Mouse (Mus musculus): ENCODE data around the gene Flrt2. TPM values are rescaled to one million over a fixed set of nuclear protein-coding genes. Genes with fewer than 3 reads are reported as not detected.

Flrt2 gene
- polyA plus RNA-seq, 1 experiment from 2014 or later: 59.8 TPM

DNA sequence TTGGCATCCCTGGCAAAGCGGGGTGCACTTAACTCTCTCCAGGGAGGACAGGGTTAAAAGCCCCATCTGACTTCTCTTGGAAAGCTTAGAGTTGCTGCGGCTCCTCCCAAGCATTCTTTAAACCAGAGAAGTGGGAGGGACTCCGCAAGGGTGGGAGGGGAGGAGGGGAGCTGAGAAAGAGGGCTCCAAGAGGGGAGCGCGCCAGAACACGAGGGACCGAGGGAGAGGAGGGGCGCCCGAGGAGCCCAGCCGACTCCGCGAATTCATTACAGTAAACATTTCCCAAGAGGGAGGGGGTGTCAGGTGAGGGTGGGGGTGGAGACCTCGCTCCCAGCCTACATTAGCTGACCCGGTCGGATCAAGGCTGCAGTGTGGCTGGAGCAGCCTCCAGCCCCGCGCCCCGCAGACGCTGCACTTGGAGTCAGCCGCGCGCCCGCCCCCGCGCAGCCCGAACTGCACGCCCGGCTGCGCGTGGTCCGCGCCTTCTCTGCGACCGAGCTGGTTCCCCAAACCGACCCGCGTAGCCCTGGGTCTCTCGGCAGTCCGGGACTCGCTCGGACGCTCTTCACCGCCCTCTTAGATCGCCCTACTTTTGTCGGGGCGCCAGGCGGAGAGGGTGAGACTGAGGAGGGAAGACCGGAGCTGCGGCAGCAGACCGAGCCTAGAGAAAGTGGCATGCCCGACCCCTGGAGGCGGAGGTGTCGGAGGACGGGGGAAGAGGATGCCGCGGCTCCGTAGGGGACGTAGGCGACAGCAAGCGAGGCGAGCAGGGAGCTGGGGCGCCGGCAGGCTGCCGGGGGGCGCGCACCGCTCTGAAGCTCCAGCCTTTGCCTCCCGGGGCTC is 3.2 kb downstream of the Flrt2 start:
- Histone ChIP-seq H3K9me3 (no peaks in the 10 kb centered on the region), H3K4me2 (replicated peaks) (peak overlapping the region; percentile 86), H3K9ac (peak overlapping the region; percentile 98), H3K27ac (peak overlapping the region; percentile 97), H3K4me1 (peaks cover 44% of the 10 kb centered on the region), H3K27me3 (peaks cover 3% of the 10 kb centered on the region; the same call in 1 of the 2 replicates), H3K36me3 (no peaks in the 10 kb centered on the region), H3K4me3 (peak overlapping the region; percentile 85)
- peak; percentile 91 for ATAC-seq (ENCODE audit: low FRiP score, low read depth)
- WGBS: under 1% methylated on average over 62 of the region's 68 CpGs

GRCm38 (mm10) chr12:95695834-95696521 is 4.0 kb downstream of the Flrt2 start:
- Histone ChIP-seq H3K4me1 (peaks cover 46% of the 10 kb centered on the region), H3K36me3 (no peaks in the 10 kb centered on the region), H3K4me2 (replicated peaks) (peak overlapping the region; percentile 86), H3K9ac (peak overlapping the region; percentile 98), H3K9me3 (no peaks in the 10 kb centered on the region), H3K4me3 (peak overlapping the region; percentile 85), H3K27me3 (peaks cover 3% of the 10 kb centered on the region; the same call in 1 of the 2 replicates), H3K27ac (peak overlapping the region; percentile 97)
- WGBS: under 1% methylated on average over 27 of the region's 28 CpGs
- ATAC-seq (ENCODE audit: low FRiP score, low read depth): peak; percentile 1; the same call in 1 of the 2 replicates

DNA sequence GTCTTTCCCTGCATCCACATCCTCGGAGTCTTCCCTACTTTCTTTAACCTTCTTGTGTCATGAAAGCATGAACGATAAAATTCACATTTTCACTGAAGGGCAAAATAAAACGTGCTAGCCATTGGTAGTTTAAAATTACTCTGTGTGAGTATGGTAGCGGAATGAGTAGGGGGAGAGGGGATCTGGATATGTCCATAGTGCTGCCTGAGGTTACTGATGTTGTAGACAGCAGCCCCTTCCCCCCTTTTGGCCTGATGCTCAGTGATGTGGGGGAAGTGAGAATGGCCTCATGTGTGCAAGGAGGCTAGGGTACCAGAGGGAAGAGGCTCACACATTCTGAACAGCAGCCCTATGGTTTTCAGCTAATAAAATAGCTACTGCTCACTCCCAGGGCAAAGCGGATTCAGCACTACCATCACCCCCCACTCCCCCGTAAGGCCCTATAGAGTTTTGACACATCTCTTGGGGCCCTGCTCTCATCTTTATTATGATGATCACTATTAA is 4.5 kb downstream of the Flrt2 start:
- H3K4me2 ChIP-seq (replicated peaks): peak overlapping the region; percentile 86
- H3K27ac ChIP-seq: peak overlapping the region; percentile 97
- H3K4me1 ChIP-seq: peaks cover 43% of the 10 kb centered on the region
- peaks cover under 1% of the 10 kb centered on the region; the same call in 1 of the 2 replicates for H3K27me3 ChIP-seq
- no peaks in the 10 kb centered on the region for H3K36me3 ChIP-seq
- H3K4me3 ChIP-seq: peak overlapping the region; percentile 85
- ATAC-seq (ENCODE audit: low FRiP score, low read depth): no peak
- WGBS: 2% methylated on average over 6 of the region's 6 CpGs
- H3K9me3 ChIP-seq: no peaks in the 10 kb centered on the region
- H3K9ac ChIP-seq: peak overlapping the region; percentile 98

GRCm38 (mm10) chr12:95698556-95698955 is 6.5 kb downstream of the Flrt2 start:
- Histone ChIP-seq H3K9me3 (no peaks in the 10 kb centered on the region), H3K9ac (peak overlapping the region; percentile 98), H3K4me1 (peaks cover 34% of the 10 kb centered on the region), H3K27me3 (no peaks in the 10 kb centered on the region), H3K4me3 (peak overlapping the region; percentile 85), H3K4me2 (replicated peaks) (peak overlapping the region; percentile 86), H3K36me3 (no peaks in the 10 kb centered on the region), H3K27ac (peak overlapping the region; percentile 63; the same call in 1 of the 2 replicates)
- WGBS: 42% methylated on average over 1 of the region's 1 CpGs
- ATAC-seq (ENCODE audit: low FRiP score, low read depth): no peak

DNA sequence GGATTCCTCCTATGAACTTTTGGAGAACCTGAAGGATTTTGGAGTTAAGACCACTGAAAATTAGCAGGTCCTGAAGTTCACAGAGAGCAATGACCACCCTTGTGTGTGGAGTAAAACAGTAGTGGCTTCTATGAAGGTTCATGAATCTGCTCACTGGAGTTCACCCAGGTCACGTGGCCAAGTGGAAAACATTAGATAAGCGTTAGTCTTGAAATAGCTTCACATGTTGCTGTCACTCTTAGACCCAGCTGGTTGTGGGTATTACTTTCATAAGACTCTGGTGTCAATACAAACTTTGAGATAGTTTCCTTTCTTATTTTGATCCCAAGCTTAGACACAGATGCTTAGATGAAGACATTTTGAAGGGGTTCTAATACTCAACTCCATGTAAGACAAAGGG is 8.7 kb downstream of the Flrt2 start:
- H3K9ac ChIP-seq: no peak overlapping the region
- H3K36me3 ChIP-seq: peaks cover 2% of the 10 kb centered on the region; the same call in 1 of the 2 replicates
- H3K27me3 ChIP-seq: no peaks in the 10 kb centered on the region
- no peaks in the 10 kb centered on the region for H3K9me3 ChIP-seq
- H3K4me1 ChIP-seq: peaks cover 28% of the 10 kb centered on the region
- ATAC-seq (ENCODE audit: low FRiP score, low read depth): no peak
- WGBS: 61% methylated on average over 2 of the region's 2 CpGs
- H3K4me3 ChIP-seq: no peak overlapping the region
- H3K4me2 ChIP-seq (replicated peaks): no peak overlapping the region
- H3K27ac ChIP-seq: no peak overlapping the region

DNA sequence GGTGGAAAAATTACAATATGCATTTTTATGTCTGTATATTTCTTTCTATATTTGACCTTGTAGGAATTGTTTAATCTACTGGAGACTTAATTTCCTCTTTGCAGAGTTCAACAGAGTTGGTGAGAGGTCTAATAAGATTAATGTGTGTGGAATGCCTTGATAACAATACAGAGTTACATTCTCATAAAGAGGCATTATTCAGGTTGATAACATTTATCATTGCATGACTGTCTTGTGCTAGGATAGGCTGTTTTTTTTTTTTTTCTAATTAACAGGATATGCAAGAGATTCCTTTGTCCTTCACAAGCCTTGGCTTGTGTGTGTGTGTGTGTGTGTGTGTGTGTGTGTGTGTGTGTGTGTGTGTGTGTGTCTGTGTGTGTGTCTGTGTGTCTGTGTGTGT is 9.6 kb downstream of the Flrt2 start:
- no peak for ATAC-seq (ENCODE audit: low FRiP score, low read depth)
- no peak overlapping the region for H3K27ac ChIP-seq
- no peak overlapping the region for H3K9ac ChIP-seq
- H3K4me1 ChIP-seq: peaks cover 27% of the 10 kb centered on the region
- H3K4me3 ChIP-seq: no peak overlapping the region
- H3K4me2 ChIP-seq (replicated peaks): no peak overlapping the region
- peaks cover 2% of the 10 kb centered on the region; the same call in 1 of the 2 replicates for H3K36me3 ChIP-seq
- no peaks in the 10 kb centered on the region for H3K9me3 ChIP-seq
- H3K27me3 ChIP-seq: no peaks in the 10 kb centered on the region

DNA sequence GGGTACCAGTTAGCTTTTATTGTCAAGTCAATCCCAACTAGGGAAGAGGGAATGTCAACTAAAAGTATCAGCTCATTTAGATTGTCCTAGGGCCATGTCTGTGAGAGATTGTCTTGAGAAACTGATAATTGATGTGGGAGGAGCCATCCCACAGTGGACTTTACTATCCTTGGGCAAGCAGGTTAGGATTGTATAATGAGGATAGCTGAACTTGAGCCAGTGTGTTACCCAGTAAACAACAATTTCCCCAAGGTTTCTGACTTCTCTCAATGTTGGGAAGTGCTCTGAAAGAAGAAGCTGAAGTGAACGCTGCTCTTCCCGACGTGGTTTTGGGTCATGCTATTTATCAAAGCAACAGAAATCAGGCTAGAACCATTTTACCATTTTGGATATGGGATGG is 13.0 kb downstream of the Flrt2 start:
- no peaks in the 10 kb centered on the region for H3K9me3 ChIP-seq
- no peak for ATAC-seq (ENCODE audit: low FRiP score, low read depth)
- H3K4me1 ChIP-seq: peaks cover 4% of the 10 kb centered on the region; the same call in 1 of the 2 replicates
- H3K4me2 ChIP-seq (replicated peaks): no peak overlapping the region
- no peak overlapping the region for H3K4me3 ChIP-seq
- WGBS: 88% methylated on average over 3 of the region's 3 CpGs
- no peak overlapping the region for H3K9ac ChIP-seq
- no peaks in the 10 kb centered on the region for H3K27me3 ChIP-seq
- peaks cover 2% of the 10 kb centered on the region for H3K36me3 ChIP-seq
- no peak overlapping the region for H3K27ac ChIP-seq

DNA sequence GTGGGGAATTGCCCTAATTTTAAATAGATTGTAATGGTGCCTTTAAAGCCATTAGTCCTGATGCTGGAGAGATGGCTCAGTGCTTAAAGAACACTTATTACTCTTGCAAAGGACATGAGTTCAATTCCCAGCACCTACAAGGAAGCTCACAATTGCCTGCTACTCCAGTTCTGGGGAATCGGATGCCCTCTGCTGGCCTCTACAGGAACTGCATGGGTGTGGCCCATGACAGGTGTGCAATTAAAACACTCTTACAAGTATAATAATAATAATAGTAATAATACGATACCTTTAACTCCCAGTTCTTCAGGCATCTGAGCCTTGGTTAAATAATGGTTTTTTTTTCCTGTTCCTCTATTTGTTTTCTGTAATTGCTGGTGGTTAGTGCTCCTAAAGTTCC is 31.2 kb downstream of the Flrt2 start:
- ATAC-seq (ENCODE audit: low FRiP score, low read depth): no peak
- no peak overlapping the region for H3K4me2 ChIP-seq (replicated peaks)
- no peak overlapping the region for H3K4me3 ChIP-seq
- 97% methylated on average over 2 of the region's 2 CpGs for WGBS
- peaks cover 9% of the 10 kb centered on the region for H3K36me3 ChIP-seq
- H3K9ac ChIP-seq: no peak overlapping the region
- H3K9me3 ChIP-seq: no peaks in the 10 kb centered on the region; the same call in 1 of the 2 replicates
- no peak overlapping the region for H3K27ac ChIP-seq
- H3K4me1 ChIP-seq: peaks cover 6% of the 10 kb centered on the region; the same call in 1 of the 2 replicates
- no peaks in the 10 kb centered on the region for H3K27me3 ChIP-seq

DNA sequence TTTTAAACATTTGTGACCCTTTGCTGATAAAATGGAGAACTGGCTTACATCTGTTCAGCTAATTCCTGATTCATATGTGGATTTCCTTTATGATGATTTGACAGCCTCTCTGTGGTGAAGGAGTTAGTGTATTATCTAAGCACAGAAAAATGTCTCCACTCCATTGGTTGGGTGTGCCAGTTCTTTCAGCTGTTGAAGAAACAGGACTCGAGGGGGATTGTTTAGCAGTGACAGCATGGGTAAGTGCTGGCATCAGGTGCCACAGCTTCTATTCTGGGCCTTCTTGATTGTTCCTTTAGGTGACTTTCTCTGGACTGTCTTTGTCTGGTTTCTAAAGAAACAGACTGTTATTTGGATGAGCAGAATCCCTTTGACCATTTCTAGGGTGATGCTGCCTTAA is 42.0 kb downstream of the Flrt2 start:
- peaks cover 10% of the 10 kb centered on the region for H3K36me3 ChIP-seq
- no peak for ATAC-seq (ENCODE audit: low FRiP score, low read depth)
- H3K4me3 ChIP-seq: no peak overlapping the region
- H3K27me3 ChIP-seq: no peaks in the 10 kb centered on the region
- no peaks in the 10 kb centered on the region for H3K9me3 ChIP-seq
- H3K9ac ChIP-seq: no peak overlapping the region
- WGBS: 79% methylated on average over 1 of the region's 1 CpGs
- H3K4me2 ChIP-seq (replicated peaks): no peak overlapping the region
- no peak overlapping the region for H3K27ac ChIP-seq
- H3K4me1 ChIP-seq: peaks cover 26% of the 10 kb centered on the region

- no peak overlapping the region for H3K4me3 ChIP-seq
- peaks cover 10% of the 10 kb centered on the region for H3K36me3 ChIP-seq
- no peaks in the 10 kb centered on the region for H3K27me3 ChIP-seq
- H3K27ac ChIP-seq: no peak overlapping the region
- H3K4me1 ChIP-seq: peaks cover 26% of the 10 kb centered on the region
- no peaks in the 10 kb centered on the region for H3K9me3 ChIP-seq
- WGBS: 80% methylated on average over 8 of the region's 8 CpGs
- H3K4me2 ChIP-seq (replicated peaks): no peak overlapping the region
- no peak for ATAC-seq (ENCODE audit: low FRiP score, low read depth)
- no peak overlapping the region for H3K9ac ChIP-seq
These were observed 45.5 kb downstream of the Flrt2 start for GRCm38 (mm10) chr12:95737571-95737970.

DNA sequence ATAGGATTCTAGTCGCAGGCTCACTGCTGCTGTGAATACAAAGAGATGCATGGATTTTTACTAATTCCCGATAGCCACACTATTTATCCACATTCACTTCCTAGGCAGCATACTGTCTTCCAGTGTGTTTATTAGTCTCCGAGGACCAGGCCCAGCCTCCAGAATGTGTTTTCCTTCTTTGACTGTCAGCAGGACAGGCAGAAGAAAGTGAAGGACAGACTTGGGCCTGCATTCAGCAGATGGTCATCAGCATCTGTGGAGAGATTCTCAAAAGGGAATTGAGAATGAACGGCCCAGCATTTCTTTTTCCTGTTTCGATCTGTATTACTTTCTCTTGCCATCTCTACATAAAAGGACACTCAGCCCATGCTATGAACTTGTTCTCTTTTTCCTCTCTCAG is 46.0 kb downstream of the Flrt2 start:
- 82% methylated on average over 5 of the region's 5 CpGs for WGBS

DNA sequence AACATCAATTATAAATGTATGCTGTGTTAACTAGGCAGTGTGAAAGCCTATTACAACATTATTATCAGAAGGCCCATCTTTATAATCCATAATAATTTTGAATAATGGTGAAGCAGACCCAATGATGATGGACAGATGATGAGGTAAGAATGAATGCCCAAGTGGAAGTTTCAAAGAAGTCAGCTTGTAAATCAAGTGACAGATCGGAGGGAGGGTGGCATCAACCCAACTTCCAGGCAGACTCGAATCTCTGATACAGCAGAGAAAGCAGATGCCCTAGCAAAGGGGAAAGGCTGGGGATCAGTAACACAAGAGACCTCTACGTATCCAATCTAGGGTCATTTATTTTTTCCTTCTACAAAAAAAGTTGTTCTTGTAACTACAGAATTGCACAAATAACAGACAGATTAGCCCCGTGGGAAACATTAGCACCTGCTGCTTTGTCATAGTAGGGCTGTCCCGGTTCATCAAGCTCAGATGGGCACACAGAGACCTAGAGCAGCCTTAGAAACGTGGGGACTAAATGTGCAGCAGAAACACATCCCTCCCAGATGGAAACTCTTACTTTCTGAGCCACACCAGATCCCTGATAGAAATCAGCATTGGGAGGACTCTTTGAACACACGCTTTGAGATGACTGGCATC is 46.6 kb downstream of the Flrt2 start:
- Histone ChIP-seq H3K36me3 (peaks cover 10% of the 10 kb centered on the region), H3K27ac (no peak overlapping the region), H3K27me3 (no peaks in the 10 kb centered on the region), H3K9ac (no peak overlapping the region), H3K4me1 (peaks cover 26% of the 10 kb centered on the region), H3K9me3 (no peaks in the 10 kb centered on the region), H3K4me3 (no peak overlapping the region), H3K4me2 (replicated peaks) (no peak overlapping the region)
- ATAC-seq (ENCODE audit: low FRiP score, low read depth): no peak
- 64% methylated on average over 7 of the region's 7 CpGs for WGBS

More for the DNA sequence above, 46.0 kb downstream of the Flrt2 start:
- no peak for ATAC-seq (ENCODE audit: low FRiP score, low read depth)
- Histone ChIP-seq H3K4me3 (no peak overlapping the region), H3K4me2 (replicated peaks) (no peak overlapping the region), H3K27me3 (no peaks in the 10 kb centered on the region), H3K4me1 (peaks cover 26% of the 10 kb centered on the region), H3K36me3 (peaks cover 10% of the 10 kb centered on the region), H3K27ac (no peak overlapping the region), H3K9me3 (no peaks in the 10 kb centered on the region), H3K9ac (no peak overlapping the region)

All from limb, embryonic 13.5 days (tissue).